In genomic region chr8:47413524-47414257, GRCm38 (mm10) we compare ENCODE assay signal across 8 mouse cellular contexts. TPM values are rescaled to one million over a fixed set of nuclear protein-coding genes. Genes with fewer than 3 reads are reported as not detected.
DNase-seq lines count a peak whose midpoint lies in the region; ATAC-seq lines count a peak whose summit lies in the region.

No protein-coding gene starts in this region.

- no peaks in the 10 kb centered on the region for H3K36me3 ChIP-seq in hindbrain, embryonic 13.5 days
- no peaks in the 10 kb centered on the region for H3K36me3 ChIP-seq in lung, embryonic 15.5 days

- under 1% methylated on average over 44 of the region's 46 CpGs for WGBS in hindbrain, embryonic 13.5 days
- under 1% methylated on average over 46 of the region's 46 CpGs for WGBS in lung, embryonic 15.5 days

- peaks cover 5% of the 10 kb centered on the region for H3K4me1 ChIP-seq in brown adipose tissue, adult 24 weeks (ENCODE audit: control insufficient read depth, insufficient read depth, insufficient read length, low read length)
- H3K4me1 ChIP-seq in hindbrain, embryonic 13.5 days (replicated peaks), result peaks cover 29% of the 10 kb centered on the region
- H3K4me1 ChIP-seq in lung, embryonic 15.5 days, result peaks cover 22% of the 10 kb centered on the region

- peak overlapping the region; percentile 72 for H3K4me3 ChIP-seq in brown adipose tissue, adult 24 weeks (ENCODE audit: insufficient read depth, low read depth, low read length)
- H3K4me3 ChIP-seq in hindbrain, embryonic 13.5 days, result peak overlapping the region; percentile 55
- H3K4me3 ChIP-seq in lung, embryonic 15.5 days, result peak overlapping the region; percentile 81

- ATAC-seq in hindbrain, embryonic 13.5 days (ENCODE audit: low FRiP score), result peak; percentile 73
- ATAC-seq in lung, embryonic 15.5 days (ENCODE audit: borderline replicate concordance, extremely low read depth, low FRiP score, low TSS enrichment), result peak; percentile 58

- peaks cover 74% of the 10 kb centered on the region for H3K27me3 ChIP-seq in hindbrain, embryonic 13.5 days
- H3K27me3 ChIP-seq in lung, embryonic 15.5 days, result peaks cover 56% of the 10 kb centered on the region

- H3K4me2 ChIP-seq in hindbrain, embryonic 13.5 days, result peak overlapping the region; percentile 88
- peak overlapping the region; percentile 95 for H3K4me2 ChIP-seq in lung, embryonic 15.5 days

- no peaks in the 10 kb centered on the region for H3K9me3 ChIP-seq in hindbrain, embryonic 13.5 days
- H3K9me3 ChIP-seq in lung, embryonic 15.5 days, result no peaks in the 10 kb centered on the region

- peak overlapping the region; percentile 68 for H3K9ac ChIP-seq in hindbrain, embryonic 13.5 days
- H3K9ac ChIP-seq in lung, embryonic 15.5 days, result peak overlapping the region; percentile 66

- DNase-seq in MN1 (ENCODE audit: low spot score), result peak; percentile 64
- DNase-seq in frontal cortex, postnatal 14 days (ENCODE audit: low spot score in 2 of 2), result peak; percentile 20 to 56
- peak; percentile 43 to 66 for DNase-seq in layer of hippocampus, postnatal 25 days (ENCODE audit: extremely low spot score in 1 of 2, low spot score in 1 of 2)
- peak; percentile 58 for DNase-seq in retina, embryonic 14.5 days (ENCODE audit: low spot score)
- no peak for DNase-seq in c-Kit-positive CD71-positive TER-119-positive erythroid progenitor cells, embryonic 14.5 days (ENCODE audit: low spot score)

- peak overlapping the region; percentile 38 for H3K27ac ChIP-seq in brown adipose tissue, adult 24 weeks (replicated peaks; ENCODE audit: low read depth, low read length)
- no peak overlapping the region for H3K27ac ChIP-seq in hindbrain, embryonic 13.5 days
- peak overlapping the region; percentile 96 for H3K27ac ChIP-seq in lung, embryonic 15.5 days

RNA-seq across cellular contexts. Expression of gene Stox2, which starts 32.5 kb away (rescaled TPM):
- polyA plus RNA-seq in brown adipose tissue, adult 24 weeks (2012; ENCODE audit: insufficient read depth, insufficient read length, missing spikeins), result 4.0 and 6.5 TPM in 2 replicates
- 36.6 and 38.9 TPM in 2 replicates for polyA plus RNA-seq in hindbrain, embryonic 13.5 days (2015; fragmentation: Nextera tagmentation; extraction: Ambion mirVana)
- total RNA-seq in layer of hippocampus, postnatal 25 days (2021), result 10 to 100 TPM; 72.0 to 89.5 TPM
- polyA plus RNA-seq in lung, embryonic 15.5 days (2015; fragmentation: Nextera tagmentation; extraction: Ambion mirVana), result 11.0 and 12.7 TPM in 2 replicates
